Mouse (Mus musculus): Measurements from ENCODE around the gene Gab2.

DNA sequence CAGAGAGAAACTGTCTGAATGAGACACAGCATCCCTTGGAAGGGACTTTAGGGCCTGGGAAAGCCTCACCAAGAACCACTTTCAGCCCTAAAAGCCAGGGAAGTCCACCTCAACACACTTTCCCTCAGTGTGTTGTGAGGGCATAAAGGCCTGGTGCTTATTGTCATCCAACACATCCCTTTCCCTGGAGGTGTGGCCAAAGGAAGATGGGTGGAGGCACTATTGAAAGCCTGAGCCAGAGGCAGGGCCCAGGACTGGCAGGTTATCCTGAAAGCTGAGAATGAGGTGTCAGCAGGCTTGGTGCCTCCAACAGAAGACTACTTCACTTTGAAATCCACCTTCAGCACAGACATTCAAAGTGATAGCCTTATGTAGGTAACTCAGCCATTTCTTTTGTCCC, 223.1 kb downstream of the Gab2 start:
- TF ChIP-seq POLR2A (IDR thresholded peaks at IDR 0.05; ENCODE audit: borderline replicate concordance, extremely low read depth, insufficient read depth, insufficient read length, poor library complexity, severe bottlenecking) (no peak), CTCF (IDR thresholded peaks at IDR 0.05; ENCODE audit: borderline replicate concordance, extremely low read depth, insufficient read depth, insufficient read length) (no peak)
